Mouse (Mus musculus) hindbrain, embryonic 16.5 days (tissue): Measurements from ENCODE around the gene Pde10a. TPM values are rescaled to one million over a fixed set of nuclear protein-coding genes. Genes with fewer than 3 reads are reported as not detected.

Experiments
- ATAC-seq: fragments of 200-750 bp; cut with Nextera tagmentation; 2 replicates; pipeline ENCODE4 v1.8.0; 2017; ENCODE audit warnings: moderate TSS enrichment, moderate library complexity
- H3K27ac ChIP-seq: fragments of 300-500 bp; sonication (generic); 2 replicates; pipeline ENCODE4 v1.5.1; 2014; ENCODE audit warnings: low read depth, mild to moderate bottlenecking, control low read depth, low read length, moderate library complexity
- H3K27me3 ChIP-seq: fragments of 300-500 bp; sonication (generic); replicated peaks from 2 replicates; pipeline ENCODE4 v1.6.1; 2014; ENCODE audit warnings: low read length; ENCODE audit not compliant: control insufficient read depth, insufficient read depth
- H3K36me3 ChIP-seq: fragments of 300-500 bp; sonication (generic); 2 replicates; pipeline ENCODE4 v1.6.1; 2014; ENCODE audit warnings: mild to moderate bottlenecking, low read length, moderate library complexity, mixed read lengths; ENCODE audit not compliant: control insufficient read depth, insufficient read depth
- H3K4me1 ChIP-seq: fragments of 300-500 bp; sonication (generic); 2 replicates; pipeline ENCODE4 v1.6.1; 2014; ENCODE audit warnings: low read depth, low read length; ENCODE audit not compliant: control insufficient read depth, insufficient read depth
- H3K4me2 ChIP-seq: fragments of 300-500 bp; sonication (generic); 2 replicates; pipeline ENCODE4 v1.6.1; 2014; ENCODE audit warnings: mild to moderate bottlenecking, low read length, control low read depth, moderate library complexity
- H3K4me3 ChIP-seq: fragments of 300-500 bp; sonication (generic); 2 replicates; pipeline ENCODE4 v1.5.1; 2014; ENCODE audit warnings: mild to moderate bottlenecking, low read length, control low read depth, moderate library complexity
- H3K9ac ChIP-seq: fragments of 300-500 bp; sonication (generic); 2 replicates; pipeline ENCODE4 v1.6.1; 2014; ENCODE audit warnings: low read depth, mild to moderate bottlenecking, control low read depth, low read length, moderate library complexity
- H3K9me3 ChIP-seq: fragments of 300-500 bp; sonication (generic); 2 replicates; pipeline ENCODE4 v1.6.1; 2014; ENCODE audit warnings: mild to moderate bottlenecking, low read length, moderate library complexity; ENCODE audit not compliant: control insufficient read depth
- WGBS: fragments of 180-500 bp; shearing (Covaris S2); extraction: QIAGEN DNeasy Blood & Tissue Kit; methylation state at CpG from one replicate; pipeline ENCODE4 v1.1.7; 2014; 5-methylcytosine and 5-hydroxymethylcytosine counted together
- polyA plus RNA-seq: library from polyadenylated mRNA; unstranded; fragments of >200 nt; fragmentation: Nextera tagmentation; extraction: Ambion mirVana; gene quantifications from 2 replicates; pipeline ENCODE4 v1.2.1, GENCODE M21; 2015

The Pde10a gene
- polyA plus RNA-seq, 1 experiment from 2014 or later, result 11.3 TPM

- H3K27ac ChIP-seq, result no peak overlapping the region
- 86% methylated on average over 16 of the region's 16 CpGs for WGBS
These were observed 115.7 kb downstream of the Pde10a start for GRCm38 (mm10) chr17:8640741-8641480.

GRCm38 (mm10) chr17:8641491-8641890, 116.3 kb downstream of the Pde10a start:
- no peak for ATAC-seq
- no peaks in the 10 kb centered on the region for H3K27me3 ChIP-seq
- no peak overlapping the region for H3K9ac ChIP-seq
- no peak overlapping the region for H3K4me2 ChIP-seq
- no peaks in the 10 kb centered on the region for H3K4me1 ChIP-seq
- H3K9me3 ChIP-seq, result no peaks in the 10 kb centered on the region
- no peaks in the 10 kb centered on the region for H3K36me3 ChIP-seq
- no peak overlapping the region for H3K27ac ChIP-seq
- no peak overlapping the region for H3K4me3 ChIP-seq
- 71% methylated on average over 3 of the region's 3 CpGs for WGBS

More at GRCm38 (mm10) chr17:8640741-8641480, 115.7 kb downstream of the Pde10a start:
- no peak overlapping the region for H3K4me3 ChIP-seq
- no peaks in the 10 kb centered on the region for H3K27me3 ChIP-seq
- H3K4me1 ChIP-seq, result no peaks in the 10 kb centered on the region
- H3K9ac ChIP-seq, result no peak overlapping the region
- H3K9me3 ChIP-seq, result no peaks in the 10 kb centered on the region
- no peaks in the 10 kb centered on the region for H3K36me3 ChIP-seq
- no peak for ATAC-seq
- H3K4me2 ChIP-seq, result no peak overlapping the region

DNA sequence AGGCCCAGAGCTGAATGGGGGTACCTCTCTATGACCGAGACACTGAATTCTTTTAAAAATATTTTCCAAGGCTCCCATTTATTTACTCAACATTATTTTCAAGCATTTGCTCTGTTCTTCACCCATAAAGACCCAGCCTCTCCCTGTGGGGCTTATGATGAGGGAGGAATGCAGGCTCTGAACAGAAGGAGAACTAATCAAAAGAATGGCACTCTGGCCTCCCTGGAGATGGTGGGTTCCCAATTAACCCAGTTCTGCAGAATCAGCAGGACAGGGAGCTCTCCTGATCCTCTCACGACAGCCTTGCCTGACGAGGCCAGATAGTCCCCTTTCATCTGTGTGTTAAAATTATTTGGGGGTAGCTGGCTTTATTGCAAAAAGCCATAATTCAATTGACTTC, 117.2 kb downstream of the Pde10a start:
- Histone ChIP-seq H3K9me3 (no peaks in the 10 kb centered on the region), H3K27me3 (no peaks in the 10 kb centered on the region), H3K27ac (no peak overlapping the region), H3K4me3 (no peak overlapping the region), H3K36me3 (no peaks in the 10 kb centered on the region), H3K4me2 (no peak overlapping the region), H3K4me1 (peaks cover 3% of the 10 kb centered on the region; the same call in 1 of the 2 replicates), H3K9ac (no peak overlapping the region)
- no peak for ATAC-seq
- 48% methylated on average over 3 of the region's 3 CpGs for WGBS

- Histone ChIP-seq H3K27ac (peak overlapping the region; percentile 63), H3K9me3 (no peaks in the 10 kb centered on the region), H3K9ac (peak overlapping the region; percentile 35), H3K27me3 (no peaks in the 10 kb centered on the region), H3K4me1 (peaks cover 8% of the 10 kb centered on the region), H3K4me3 (no peak overlapping the region), H3K4me2 (no peak overlapping the region), H3K36me3 (no peaks in the 10 kb centered on the region)
- WGBS, result 7% methylated on average over 8 of the region's 8 CpGs
- peak; percentile 90 for ATAC-seq
These were observed 122.2 kb downstream of the Pde10a start for GRCm38 (mm10) chr17:8647372-8647871.

DNA sequence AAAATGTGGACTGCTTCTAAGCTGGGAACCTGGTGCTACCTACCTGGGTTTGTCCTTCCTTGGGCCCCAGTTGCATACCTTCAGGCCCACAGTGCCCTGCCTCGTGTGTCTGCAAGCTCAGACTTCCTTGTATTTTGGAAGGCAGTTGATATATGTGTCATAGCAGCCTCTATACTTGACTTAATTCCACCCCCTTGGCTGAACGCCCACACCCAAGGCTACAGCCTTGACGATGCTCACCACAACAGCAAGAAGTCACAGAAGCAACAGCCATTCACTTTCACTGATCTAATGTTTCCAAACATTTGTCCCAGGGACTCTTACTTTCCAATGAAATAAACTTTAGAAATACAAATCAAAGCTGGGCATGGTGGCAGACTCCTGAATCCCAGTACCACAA, 123.1 kb downstream of the Pde10a start:
- H3K4me2 ChIP-seq, result no peak overlapping the region
- peaks cover 8% of the 10 kb centered on the region for H3K4me1 ChIP-seq
- H3K9me3 ChIP-seq, result no peaks in the 10 kb centered on the region
- no peak overlapping the region for H3K9ac ChIP-seq
- H3K27ac ChIP-seq, result no peak overlapping the region
- no peak for ATAC-seq
- H3K36me3 ChIP-seq, result no peaks in the 10 kb centered on the region
- 68% methylated on average over 3 of the region's 3 CpGs for WGBS
- H3K4me3 ChIP-seq, result no peak overlapping the region
- no peaks in the 10 kb centered on the region for H3K27me3 ChIP-seq

- Histone ChIP-seq H3K27me3 (no peaks in the 10 kb centered on the region), H3K4me1 (peaks cover under 1% of the 10 kb centered on the region), H3K27ac (no peak overlapping the region), H3K9ac (no peak overlapping the region), H3K9me3 (no peaks in the 10 kb centered on the region), H3K36me3 (no peaks in the 10 kb centered on the region), H3K4me2 (no peak overlapping the region), H3K4me3 (no peak overlapping the region)
- 72% methylated on average over 3 of the region's 3 CpGs for WGBS
- ATAC-seq, result no peak
These were observed 127.6 kb downstream of the Pde10a start for GRCm38 (mm10) chr17:8652681-8653262.

DNA sequence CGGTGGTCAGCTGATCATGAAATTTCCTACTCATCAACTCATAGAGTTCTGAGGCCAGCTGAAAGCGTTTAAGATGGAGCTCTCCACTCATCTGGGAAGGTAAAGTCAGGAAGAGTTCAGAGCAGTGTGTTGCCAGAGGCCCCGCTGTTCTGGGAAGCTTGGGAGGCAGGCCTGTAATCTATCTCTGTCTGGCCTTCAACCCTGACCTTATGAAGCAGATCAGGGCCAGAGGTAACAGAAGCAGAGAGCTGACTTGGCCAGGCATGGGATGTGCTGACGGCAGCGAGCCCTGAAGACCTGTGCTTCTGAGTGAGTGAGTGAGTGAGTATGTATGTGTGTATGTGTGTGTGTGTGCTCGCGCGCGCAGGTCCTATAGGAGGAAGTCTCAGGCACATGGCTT, 132.5 kb downstream of the Pde10a start:
- no peaks in the 10 kb centered on the region for H3K4me1 ChIP-seq
- no peaks in the 10 kb centered on the region for H3K9me3 ChIP-seq
- no peak overlapping the region for H3K27ac ChIP-seq
- H3K9ac ChIP-seq, result no peak overlapping the region
- 77% methylated on average over 9 of the region's 9 CpGs for WGBS
- no peak overlapping the region for H3K4me3 ChIP-seq
- no peak for ATAC-seq
- H3K4me2 ChIP-seq, result no peak overlapping the region
- no peaks in the 10 kb centered on the region for H3K27me3 ChIP-seq
- no peaks in the 10 kb centered on the region for H3K36me3 ChIP-seq

DNA sequence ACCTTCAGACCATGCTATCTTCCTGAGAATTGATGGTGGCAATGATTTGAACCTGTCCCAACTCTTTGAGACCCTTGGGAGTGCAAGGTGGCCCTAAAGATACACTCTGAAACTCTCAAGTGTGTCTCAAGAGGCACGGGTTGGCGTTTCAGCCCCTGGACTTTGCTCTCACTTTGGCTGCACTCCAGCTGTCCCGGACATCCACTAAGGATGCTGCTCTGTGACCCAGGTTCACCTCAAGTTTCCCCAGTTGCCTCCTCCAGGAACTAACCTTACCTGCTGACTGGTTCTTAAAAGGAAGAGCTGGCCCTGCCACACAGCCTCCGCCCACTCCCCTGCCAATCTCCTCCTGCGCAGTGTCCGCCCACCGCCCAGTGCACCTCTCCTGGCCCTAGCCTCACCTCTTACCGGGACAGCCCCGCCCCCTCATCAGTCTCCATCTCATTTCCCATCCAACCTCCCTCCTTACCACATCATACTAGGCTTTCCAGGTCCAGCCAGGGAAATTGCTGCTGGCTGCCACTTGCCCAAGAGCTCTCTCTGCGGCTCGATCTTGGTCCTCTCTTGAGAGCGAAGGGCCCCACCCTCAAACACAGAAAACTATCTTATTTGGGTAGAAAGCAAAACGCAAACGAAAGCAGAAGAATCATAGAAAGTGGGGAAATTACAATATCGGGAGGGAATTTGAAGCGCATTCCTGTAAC, 133.7 kb downstream of the Pde10a start:
- no peaks in the 10 kb centered on the region for H3K27me3 ChIP-seq
- no peak overlapping the region for H3K4me3 ChIP-seq
- no peak overlapping the region for H3K4me2 ChIP-seq
- no peaks in the 10 kb centered on the region for H3K36me3 ChIP-seq
- ATAC-seq, result no peak
- H3K4me1 ChIP-seq, result no peaks in the 10 kb centered on the region
- WGBS, result 70% methylated on average over 16 of the region's 16 CpGs
- H3K27ac ChIP-seq, result no peak overlapping the region
- H3K9ac ChIP-seq, result no peak overlapping the region
- H3K9me3 ChIP-seq, result no peaks in the 10 kb centered on the region

DNA sequence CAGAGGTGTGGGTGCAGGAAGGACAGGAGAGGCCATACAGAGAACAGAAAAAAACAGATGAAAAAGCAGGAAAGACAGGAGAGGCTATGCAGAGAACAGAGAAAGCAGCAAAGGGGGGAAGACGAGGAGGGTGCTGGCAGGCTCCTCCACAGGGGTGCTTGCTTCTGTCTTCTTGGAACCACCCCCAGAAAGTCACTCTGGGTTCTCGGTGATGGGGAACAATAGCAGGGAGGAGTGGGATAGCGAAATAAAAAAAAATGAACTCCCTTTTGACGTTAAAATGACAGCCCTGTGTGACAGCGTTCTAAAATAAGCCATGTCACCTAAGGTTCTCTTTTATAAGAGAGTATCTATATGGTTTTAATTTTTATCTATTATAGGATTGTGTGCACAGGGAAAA, 141.7 kb downstream of the Pde10a start:
- Histone ChIP-seq H3K9ac (no peak overlapping the region), H3K9me3 (no peaks in the 10 kb centered on the region), H3K4me1 (no peaks in the 10 kb centered on the region), H3K4me3 (no peak overlapping the region), H3K36me3 (no peaks in the 10 kb centered on the region), H3K27ac (no peak overlapping the region), H3K27me3 (no peaks in the 10 kb centered on the region), H3K4me2 (no peak overlapping the region)
- no peak for ATAC-seq
- 50% methylated on average over 5 of the region's 5 CpGs for WGBS
